ENCODE assay signal across 8 mouse cellular contexts in genomic region chr16:21310636-21311615, GRCm38 (mm10).
DNase-seq lines count a peak whose midpoint lies in the region; ATAC-seq and TF ChIP-seq lines count a peak whose summit lies in the region.

No protein-coding gene starts in this region.

- DNase-seq in ES-CJ7 (ENCODE audit: low read depth, low spot score): peak; percentile 11
- peak; percentile 43 for DNase-seq in cerebellum, adult 11 months
- peak; percentile 63 for DNase-seq in heart, postnatal 0 days (ENCODE audit: low spot score)
- peak; percentile 61 to 78 for DNase-seq in kidney, postnatal 25 days
- peak; percentile 66 to 74 for DNase-seq in lung, adult 18-20 months
- DNase-seq in testis, postnatal 10 days (ENCODE audit: low spot score): peak; percentile 68

- H3K4me1 ChIP-seq in forebrain, embryonic 13.5 days: peaks cover 21% of the 10 kb centered on the region
- H3K4me1 ChIP-seq in heart, postnatal 0 days (ENCODE audit: control insufficient read depth, insufficient read depth): peaks cover 6% of the 10 kb centered on the region; the same call in 1 of the 2 replicates
- peaks cover 22% of the 10 kb centered on the region for H3K4me1 ChIP-seq in neural tube, embryonic 13.5 days (replicated peaks)

- 3% methylated on average over 35 of the region's 35 CpGs for WGBS in forebrain, embryonic 13.5 days
- 4% methylated on average over 35 of the region's 35 CpGs for WGBS in heart, postnatal 0 days
- WGBS in neural tube, embryonic 13.5 days: 4% methylated on average over 35 of the region's 35 CpGs

- H3K36me3 ChIP-seq in forebrain, embryonic 13.5 days (ENCODE audit: poor library complexity, severe bottlenecking): no peaks in the 10 kb centered on the region
- H3K36me3 ChIP-seq in heart, postnatal 0 days (replicated peaks; ENCODE audit: control insufficient read depth, insufficient read depth, low read length): no peaks in the 10 kb centered on the region
- no peaks in the 10 kb centered on the region for H3K36me3 ChIP-seq in neural tube, embryonic 13.5 days

- no peaks in the 10 kb centered on the region for H3K9me3 ChIP-seq in forebrain, embryonic 13.5 days (replicated peaks)
- no peaks in the 10 kb centered on the region for H3K9me3 ChIP-seq in heart, postnatal 0 days (replicated peaks; ENCODE audit: control insufficient read depth, low read length)
- no peaks in the 10 kb centered on the region for H3K9me3 ChIP-seq in neural tube, embryonic 13.5 days

- no peak for TF ChIP-seq CTCF in heart, postnatal 0 days (IDR thresholded peaks at IDR 0.05; ENCODE audit: low read depth)

- H3K9ac ChIP-seq in forebrain, embryonic 13.5 days: peak overlapping the region; percentile 79
- peak overlapping the region; percentile 70 for H3K9ac ChIP-seq in heart, postnatal 0 days (replicated peaks; ENCODE audit: low read depth, low read length)
- peak overlapping the region; percentile 75 for H3K9ac ChIP-seq in neural tube, embryonic 13.5 days

- H3K4me3 ChIP-seq in forebrain, embryonic 13.5 days: peak overlapping the region; percentile 44
- H3K4me3 ChIP-seq in heart, postnatal 0 days (ENCODE audit: low read depth, low read length): peak overlapping the region; percentile 52
- H3K4me3 ChIP-seq in neural tube, embryonic 13.5 days: peak overlapping the region; percentile 38

- peak overlapping the region; percentile 78 for H3K4me2 ChIP-seq in forebrain, embryonic 13.5 days
- peak overlapping the region; percentile 90 for H3K4me2 ChIP-seq in heart, postnatal 0 days (ENCODE audit: low read depth, low read length)
- H3K4me2 ChIP-seq in neural tube, embryonic 13.5 days: peak overlapping the region; percentile 70

- peak; percentile 92 for ATAC-seq in forebrain, embryonic 13.5 days
- peak; percentile 72 for ATAC-seq in heart, postnatal 0 days (ENCODE audit: insufficient read depth, low read depth)
- peak; percentile 88 for ATAC-seq in neural tube, embryonic 13.5 days (ENCODE audit: low read depth)

- peaks cover 31% of the 10 kb centered on the region for H3K27me3 ChIP-seq in forebrain, embryonic 13.5 days
- H3K27me3 ChIP-seq in heart, postnatal 0 days (ENCODE audit: control insufficient read depth, insufficient read depth, low read length): 0 out of 2 replicates have a peak, but pooled peaks cover 7% of the 10 kb centered on the region
- peaks cover 5% of the 10 kb centered on the region; the same call in 1 of the 2 replicates for H3K27me3 ChIP-seq in neural tube, embryonic 13.5 days

- H3K27ac ChIP-seq in forebrain, embryonic 13.5 days: peak overlapping the region; percentile 78
- peak overlapping the region; percentile 72 for H3K27ac ChIP-seq in heart, postnatal 0 days (ENCODE audit: low read depth)
- H3K27ac ChIP-seq in neural tube, embryonic 13.5 days (replicated peaks): peak overlapping the region; percentile 88

- TF ChIP-seq EP300 in heart, postnatal 0 days (IDR thresholded peaks at IDR 0.05; ENCODE audit: low read depth): no peak

Comparison
In these comparisons a context has a peak if more than half of its experiments do, and no peak if none do; other contexts are left out.
1. Peak in every context shown above with its lines: DNase-seq, ATAC-seq, H3K4me3 ChIP-seq and H3K27ac ChIP-seq.
2. DNase-seq: peak in every context shown above with its lines; median percentile 70 in lung, adult 18-20 months; 70 in kidney, postnatal 25 days; 68 in testis, postnatal 10 days; 63 in heart, postnatal 0 days; 43 in cerebellum, adult 11 months; 11 in ES-CJ7.